In genomic region chr4:119972375-119972774, GRCm38 (mm10) we compare ENCODE assay signal across 22 mouse cellular contexts.
DNase-seq lines count a peak whose midpoint lies in the region; ATAC-seq and TF ChIP-seq lines count a peak whose summit lies in the region.
"Had no signal": no experiment of that assay in that cellular context is flagged by ENCODE, and none has a peak within 500 bp of the region (broad histone marks: within the 10 kb centered on the region; RNA-seq: fewer than 3 reads in every experiment).

No protein-coding gene starts in this region.

- H3K36me3 ChIP-seq in intestine, postnatal 0 days (ENCODE audit: control insufficient read depth, insufficient read depth), result no peaks in the 10 kb centered on the region
- H3K36me3 ChIP-seq in kidney, embryonic 16.5 days (ENCODE audit: insufficient read depth, low read length), result no peaks in the 10 kb centered on the region
- H3K36me3 ChIP-seq: forebrain, embryonic 12.5 days; G1E; heart, embryonic 13.5 days; hindbrain, embryonic 15.5 days; intestine, embryonic 15.5 days; limb, embryonic 12.5 days; liver, embryonic 12.5 days; midbrain, embryonic 10.5 days; neural tube, embryonic 12.5 days; stomach, embryonic 15.5 days had no signal

- no peak overlapping the region for H3K4me2 ChIP-seq in intestine, postnatal 0 days (replicated peaks; ENCODE audit: low read depth)
- no peak overlapping the region for H3K4me2 ChIP-seq in kidney, embryonic 16.5 days (replicated peaks; ENCODE audit: low read depth, low read length)
- H3K4me2 ChIP-seq: forebrain, embryonic 12.5 days; heart, embryonic 13.5 days; hindbrain, embryonic 15.5 days; intestine, embryonic 15.5 days; limb, embryonic 12.5 days; liver, embryonic 12.5 days; neural tube, embryonic 12.5 days; stomach, embryonic 15.5 days had no signal

- TF ChIP-seq CTCF in intestine, postnatal 0 days (IDR thresholded peaks at IDR 0.05; ENCODE audit: low read depth), result no peak

- no peak overlapping the region for H3K27ac ChIP-seq in intestine, postnatal 0 days (ENCODE audit: low read depth, low read length)
- H3K27ac ChIP-seq in kidney, embryonic 16.5 days (ENCODE audit: low read length), result no peak overlapping the region
- H3K27ac ChIP-seq: forebrain, embryonic 12.5 days; heart, embryonic 13.5 days; hindbrain, embryonic 15.5 days; intestine, embryonic 15.5 days; limb, embryonic 12.5 days; liver, embryonic 12.5 days; midbrain, embryonic 10.5 days; neural tube, embryonic 12.5 days; stomach, embryonic 15.5 days had no signal

- ATAC-seq in intestine, postnatal 0 days, result no peak
- ATAC-seq in kidney, embryonic 16.5 days (ENCODE audit: low FRiP score, low TSS enrichment), result no peak
- ATAC-seq: CD4-positive, CD25-positive, alpha-beta regulatory T cell, adult 4 months; intestine, embryonic 15.5 days; liver, embryonic 12.5 days had no signal

- 72% methylated on average over 6 of the region's 6 CpGs for WGBS in intestine, postnatal 0 days
- WGBS in kidney, embryonic 16.5 days, result 74% methylated on average over 6 of the region's 6 CpGs

- no peaks in the 10 kb centered on the region for H3K4me1 ChIP-seq in intestine, postnatal 0 days (replicated peaks; ENCODE audit: control insufficient read depth, insufficient read depth, low read length)
- H3K4me1 ChIP-seq in kidney, embryonic 16.5 days (ENCODE audit: insufficient read depth, low read length), result peaks cover 11% of the 10 kb centered on the region
- H3K4me1 ChIP-seq: liver, embryonic 12.5 days had no signal

- peak; percentile 54 for DNase-seq in 3T3-L1 (ENCODE audit: low read depth, low spot score)
- peak; percentile 47 for DNase-seq in MN1 (ENCODE audit: low spot score)
- peak; percentile 73 to 77 for DNase-seq in cerebellum, adult 18-20 months
- DNase-seq in cerebellum, postnatal 25 days, result peak; percentile 77 to 84
- no peak for DNase-seq in urinary bladder, adult 2 months (ENCODE audit: low spot score)
- DNase-seq: gastrocnemius, postnatal 10 days; heart, adult 18-20 months; lung, adult 2 months; lung, postnatal 4 days had no signal

- no peak overlapping the region for H3K4me3 ChIP-seq in intestine, postnatal 0 days (ENCODE audit: low read depth, low read length)
- no peak overlapping the region for H3K4me3 ChIP-seq in kidney, embryonic 16.5 days (ENCODE audit: low read length)
- H3K4me3 ChIP-seq: forebrain, embryonic 12.5 days; heart, embryonic 13.5 days; hindbrain, embryonic 15.5 days; intestine, embryonic 15.5 days; limb, embryonic 12.5 days; liver, embryonic 12.5 days; midbrain, embryonic 10.5 days; neural tube, embryonic 12.5 days; stomach, embryonic 15.5 days had no signal

- no peak overlapping the region for H3K9ac ChIP-seq in intestine, postnatal 0 days (ENCODE audit: low read depth, low read length)
- H3K9ac ChIP-seq in kidney, embryonic 16.5 days (replicated peaks; ENCODE audit: low read length), result no peak overlapping the region
- H3K9ac ChIP-seq: forebrain, embryonic 12.5 days; heart, embryonic 13.5 days; hindbrain, embryonic 15.5 days; intestine, embryonic 15.5 days; limb, embryonic 12.5 days; liver, embryonic 12.5 days; neural tube, embryonic 12.5 days; stomach, embryonic 15.5 days had no signal

- H3K27me3 ChIP-seq in intestine, postnatal 0 days (replicated peaks; ENCODE audit: control insufficient read depth, insufficient read depth, low read length), result no peaks in the 10 kb centered on the region
- H3K27me3 ChIP-seq in kidney, embryonic 16.5 days (ENCODE audit: insufficient read depth, low read length), result no peaks in the 10 kb centered on the region
- H3K27me3 ChIP-seq: forebrain, embryonic 12.5 days; hindbrain, embryonic 15.5 days; neural tube, embryonic 12.5 days had no signal

- no peaks in the 10 kb centered on the region for H3K9me3 ChIP-seq in intestine, postnatal 0 days (ENCODE audit: control insufficient read depth)
- H3K9me3 ChIP-seq in kidney, embryonic 16.5 days (ENCODE audit: low read length), result no peaks in the 10 kb centered on the region
- H3K9me3 ChIP-seq: forebrain, embryonic 12.5 days; heart, embryonic 13.5 days; hindbrain, embryonic 15.5 days; intestine, embryonic 15.5 days; limb, embryonic 12.5 days; liver, embryonic 12.5 days; midbrain, embryonic 10.5 days; neural tube, embryonic 12.5 days; stomach, embryonic 15.5 days had no signal
